Mouse (Mus musculus): ENCODE data around the gene Prkn. TPM values are rescaled to one million over a fixed set of nuclear protein-coding genes. Genes with fewer than 3 reads are reported as not detected.

Gene Prkn
- polyA plus RNA-seq, 1 experiment from 2014 or later: 2.8 TPM

- H3K36me3 ChIP-seq (ENCODE audit: insufficient read depth, low read length): no peaks in the 10 kb centered on the region
- no peaks in the 10 kb centered on the region for H3K9me3 ChIP-seq (ENCODE audit: low read length)
- WGBS: 20% methylated on average over 8 of the region's 8 CpGs
- no peak for ATAC-seq (ENCODE audit: low FRiP score, low TSS enrichment)
- no peak overlapping the region for H3K27ac ChIP-seq (ENCODE audit: low read length)
- peaks cover 4% of the 10 kb centered on the region; the same call in 1 of the 2 replicates for H3K4me1 ChIP-seq (ENCODE audit: insufficient read depth, low read length)
- H3K4me3 ChIP-seq (ENCODE audit: low read length): no peak overlapping the region
- H3K27me3 ChIP-seq (ENCODE audit: insufficient read depth, low read length): no peaks in the 10 kb centered on the region
- H3K9ac ChIP-seq (replicated peaks; ENCODE audit: low read length): no peak overlapping the region
- H3K4me2 ChIP-seq (replicated peaks; ENCODE audit: low read depth, low read length): no peak overlapping the region
Observed at GRCm38 (mm10) chr17:11514032-11514761, 674.0 kb downstream of the Prkn start.

DNA sequence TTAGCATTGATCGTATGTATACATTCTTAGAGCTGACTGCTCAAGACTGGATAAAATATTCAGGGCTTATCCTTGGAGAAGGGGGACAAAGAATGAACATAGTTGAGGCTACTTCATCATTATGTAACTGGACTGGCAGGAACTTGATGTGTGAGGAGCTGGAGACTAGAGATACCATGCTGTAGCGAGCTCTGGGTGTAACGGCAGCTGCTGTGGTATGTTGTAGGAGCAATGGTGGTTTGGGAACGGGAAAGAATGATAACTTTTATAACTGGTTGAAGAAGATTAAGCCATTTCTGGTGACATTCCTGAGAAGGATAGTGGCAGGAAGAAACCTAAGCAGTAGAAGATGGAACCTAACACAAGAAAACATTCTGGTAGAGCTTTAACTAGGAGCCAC lies 675.4 kb downstream of the Prkn start:
- peaks cover 4% of the 10 kb centered on the region; the same call in 1 of the 2 replicates for H3K4me1 ChIP-seq (ENCODE audit: insufficient read depth, low read length)
- H3K27me3 ChIP-seq (ENCODE audit: insufficient read depth, low read length): no peaks in the 10 kb centered on the region
- no peak overlapping the region for H3K9ac ChIP-seq (replicated peaks; ENCODE audit: low read length)
- no peaks in the 10 kb centered on the region for H3K36me3 ChIP-seq (ENCODE audit: insufficient read depth, low read length)
- H3K9me3 ChIP-seq (ENCODE audit: low read length): no peaks in the 10 kb centered on the region
- H3K4me3 ChIP-seq (ENCODE audit: low read length): no peak overlapping the region
- H3K4me2 ChIP-seq (replicated peaks; ENCODE audit: low read depth, low read length): no peak overlapping the region
- H3K27ac ChIP-seq (ENCODE audit: low read length): no peak overlapping the region
- 92% methylated on average over 4 of the region's 4 CpGs for WGBS
- ATAC-seq (ENCODE audit: low FRiP score, low TSS enrichment): no peak

DNA sequence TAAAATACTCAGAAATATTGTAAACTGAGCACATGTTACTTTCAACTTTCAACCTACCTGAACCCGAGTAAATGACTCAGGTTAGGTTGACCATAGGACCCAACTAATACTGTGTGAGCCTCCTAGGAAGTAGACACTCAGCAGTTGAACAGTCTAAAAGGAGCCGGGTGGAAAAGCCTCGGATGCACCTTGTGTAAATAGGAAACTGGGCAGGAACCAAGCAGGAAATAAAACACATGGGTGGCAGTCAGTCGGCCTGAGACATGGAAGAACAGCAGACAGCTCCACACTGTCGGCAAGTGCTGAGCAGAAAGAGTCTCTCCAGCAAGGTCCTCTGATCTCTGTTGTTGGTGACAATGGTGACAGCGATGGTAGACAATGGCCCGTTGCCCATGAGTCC lies 676.0 kb downstream of the Prkn start:
- 85% methylated on average over 7 of the region's 7 CpGs for WGBS
- Histone ChIP-seq H3K27me3 (ENCODE audit: insufficient read depth, low read length) (no peaks in the 10 kb centered on the region), H3K9ac (replicated peaks; ENCODE audit: low read length) (no peak overlapping the region), H3K9me3 (ENCODE audit: low read length) (no peaks in the 10 kb centered on the region), H3K4me1 (ENCODE audit: insufficient read depth, low read length) (peaks cover 4% of the 10 kb centered on the region; the same call in 1 of the 2 replicates), H3K27ac (ENCODE audit: low read length) (no peak overlapping the region), H3K4me3 (ENCODE audit: low read length) (no peak overlapping the region), H3K4me2 (replicated peaks; ENCODE audit: low read depth, low read length) (no peak overlapping the region), H3K36me3 (ENCODE audit: insufficient read depth, low read length) (no peaks in the 10 kb centered on the region)
- no peak for ATAC-seq (ENCODE audit: low FRiP score, low TSS enrichment)

DNA sequence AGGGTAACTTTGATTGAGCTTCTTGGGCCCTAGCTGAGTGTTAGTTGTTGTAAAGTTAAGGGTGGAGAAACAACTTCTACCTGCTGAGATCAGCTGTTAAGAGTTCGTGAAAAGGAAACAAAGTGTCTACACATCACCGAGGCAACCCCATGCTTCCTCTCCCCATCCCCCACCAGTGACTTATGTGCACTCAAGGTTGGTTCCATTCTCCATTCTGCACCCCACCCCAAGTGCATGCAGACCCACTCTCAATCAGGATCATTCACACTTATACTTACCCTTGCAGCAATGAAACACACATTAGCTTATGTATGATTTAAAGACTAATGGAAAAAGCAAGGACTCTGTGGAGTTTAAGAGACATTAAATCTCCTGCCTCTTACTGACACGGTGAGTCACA lies 691.9 kb downstream of the Prkn start:
- Histone ChIP-seq H3K9ac (replicated peaks; ENCODE audit: low read length) (no peak overlapping the region), H3K27ac (ENCODE audit: low read length) (no peak overlapping the region), H3K4me1 (ENCODE audit: insufficient read depth, low read length) (no peaks in the 10 kb centered on the region), H3K27me3 (ENCODE audit: insufficient read depth, low read length) (no peaks in the 10 kb centered on the region), H3K4me2 (replicated peaks; ENCODE audit: low read depth, low read length) (no peak overlapping the region), H3K4me3 (ENCODE audit: low read length) (no peak overlapping the region), H3K36me3 (ENCODE audit: insufficient read depth, low read length) (no peaks in the 10 kb centered on the region), H3K9me3 (ENCODE audit: low read length) (no peaks in the 10 kb centered on the region)
- no peak for ATAC-seq (ENCODE audit: low FRiP score, low TSS enrichment)
- 46% methylated on average over 3 of the region's 3 CpGs for WGBS

- WGBS: 84% methylated on average over 2 of the region's 2 CpGs
- H3K27ac ChIP-seq (ENCODE audit: low read length): no peak overlapping the region
- H3K9ac ChIP-seq (replicated peaks; ENCODE audit: low read length): no peak overlapping the region
- H3K4me3 ChIP-seq (ENCODE audit: low read length): no peak overlapping the region
- no peak overlapping the region for H3K4me2 ChIP-seq (replicated peaks; ENCODE audit: low read depth, low read length)
- no peaks in the 10 kb centered on the region for H3K36me3 ChIP-seq (ENCODE audit: insufficient read depth, low read length)
- ATAC-seq (ENCODE audit: low FRiP score, low TSS enrichment): no peak
- H3K9me3 ChIP-seq (ENCODE audit: low read length): no peaks in the 10 kb centered on the region
- no peaks in the 10 kb centered on the region for H3K27me3 ChIP-seq (ENCODE audit: insufficient read depth, low read length)
- H3K4me1 ChIP-seq (ENCODE audit: insufficient read depth, low read length): no peaks in the 10 kb centered on the region
Observed at GRCm38 (mm10) chr17:11532748-11533147, 692.6 kb downstream of the Prkn start.

GRCm38 (mm10) chr17:11533835-11534234 lies 693.7 kb downstream of the Prkn start:
- Histone ChIP-seq H3K4me1 (ENCODE audit: insufficient read depth, low read length) (no peaks in the 10 kb centered on the region), H3K27ac (ENCODE audit: low read length) (no peak overlapping the region), H3K9me3 (ENCODE audit: low read length) (no peaks in the 10 kb centered on the region), H3K36me3 (ENCODE audit: insufficient read depth, low read length) (no peaks in the 10 kb centered on the region), H3K27me3 (ENCODE audit: insufficient read depth, low read length) (no peaks in the 10 kb centered on the region), H3K9ac (replicated peaks; ENCODE audit: low read length) (no peak overlapping the region), H3K4me3 (ENCODE audit: low read length) (no peak overlapping the region), H3K4me2 (replicated peaks; ENCODE audit: low read depth, low read length) (no peak overlapping the region)
- no peak for ATAC-seq (ENCODE audit: low FRiP score, low TSS enrichment)
- WGBS: 72% methylated on average over 1 of the region's 1 CpGs

DNA sequence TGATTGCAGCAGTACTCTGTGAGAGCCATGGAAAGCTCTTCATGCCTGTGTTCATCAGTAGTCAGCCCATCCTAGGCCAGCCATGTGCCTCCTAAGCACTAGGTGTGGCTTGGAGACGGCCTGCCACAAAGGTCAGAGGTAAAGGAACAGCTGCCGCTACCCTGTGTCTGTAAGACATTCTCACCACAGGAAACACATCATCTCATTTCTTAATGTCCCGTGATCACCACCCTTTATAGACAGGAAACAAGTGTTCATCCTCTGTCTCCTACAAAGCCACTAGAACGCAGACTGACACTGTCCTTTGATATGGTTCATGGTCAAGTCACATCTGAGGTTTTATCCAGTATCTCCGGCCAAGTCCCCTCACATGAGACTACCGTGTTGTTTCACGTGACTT lies 698.6 kb downstream of the Prkn start:
- no peak for ATAC-seq (ENCODE audit: low FRiP score, low TSS enrichment)
- Histone ChIP-seq H3K9me3 (ENCODE audit: low read length) (no peaks in the 10 kb centered on the region), H3K27ac (ENCODE audit: low read length) (no peak overlapping the region), H3K4me1 (ENCODE audit: insufficient read depth, low read length) (no peaks in the 10 kb centered on the region), H3K4me3 (ENCODE audit: low read length) (no peak overlapping the region), H3K27me3 (ENCODE audit: insufficient read depth, low read length) (no peaks in the 10 kb centered on the region), H3K36me3 (ENCODE audit: insufficient read depth, low read length) (no peaks in the 10 kb centered on the region), H3K4me2 (replicated peaks; ENCODE audit: low read depth, low read length) (no peak overlapping the region), H3K9ac (replicated peaks; ENCODE audit: low read length) (no peak overlapping the region)
- WGBS: 82% methylated on average over 7 of the region's 7 CpGs

GRCm38 (mm10) chr17:11541928-11542623 lies 701.9 kb downstream of the Prkn start:
- Histone ChIP-seq H3K4me2 (replicated peaks; ENCODE audit: low read depth, low read length) (no peak overlapping the region), H3K9ac (replicated peaks; ENCODE audit: low read length) (no peak overlapping the region), H3K36me3 (ENCODE audit: insufficient read depth, low read length) (no peaks in the 10 kb centered on the region), H3K4me3 (ENCODE audit: low read length) (no peak overlapping the region), H3K9me3 (ENCODE audit: low read length) (no peaks in the 10 kb centered on the region), H3K4me1 (ENCODE audit: insufficient read depth, low read length) (no peaks in the 10 kb centered on the region), H3K27ac (ENCODE audit: low read length) (no peak overlapping the region), H3K27me3 (ENCODE audit: insufficient read depth, low read length) (no peaks in the 10 kb centered on the region)
- ATAC-seq (ENCODE audit: low FRiP score, low TSS enrichment): no peak
- WGBS: 60% methylated on average over 4 of the region's 4 CpGs

GRCm38 (mm10) chr17:11550562-11550961 lies 710.4 kb downstream of the Prkn start:
- no peaks in the 10 kb centered on the region for H3K4me1 ChIP-seq (ENCODE audit: insufficient read depth, low read length)
- H3K27ac ChIP-seq (ENCODE audit: low read length): no peak overlapping the region
- no peak for ATAC-seq (ENCODE audit: low FRiP score, low TSS enrichment)
- H3K9me3 ChIP-seq (ENCODE audit: low read length): no peaks in the 10 kb centered on the region
- no peak overlapping the region for H3K4me2 ChIP-seq (replicated peaks; ENCODE audit: low read depth, low read length)
- no peaks in the 10 kb centered on the region for H3K36me3 ChIP-seq (ENCODE audit: insufficient read depth, low read length)
- no peak overlapping the region for H3K9ac ChIP-seq (replicated peaks; ENCODE audit: low read length)
- 84% methylated on average over 5 of the region's 5 CpGs for WGBS
- no peaks in the 10 kb centered on the region for H3K27me3 ChIP-seq (ENCODE audit: insufficient read depth, low read length)
- H3K4me3 ChIP-seq (ENCODE audit: low read length): no peak overlapping the region

GRCm38 (mm10) chr17:11565681-11566080 lies 725.5 kb downstream of the Prkn start:
- WGBS: 76% methylated on average over 6 of the region's 6 CpGs

More at GRCm38 (mm10) chr17:11565681-11566080, 725.5 kb downstream of the Prkn start:
- Histone ChIP-seq H3K4me3 (ENCODE audit: low read length) (no peak overlapping the region), H3K9ac (replicated peaks; ENCODE audit: low read length) (no peak overlapping the region), H3K27ac (ENCODE audit: low read length) (no peak overlapping the region), H3K9me3 (ENCODE audit: low read length) (no peaks in the 10 kb centered on the region), H3K36me3 (ENCODE audit: insufficient read depth, low read length) (no peaks in the 10 kb centered on the region), H3K27me3 (ENCODE audit: insufficient read depth, low read length) (no peaks in the 10 kb centered on the region), H3K4me1 (ENCODE audit: insufficient read depth, low read length) (no peaks in the 10 kb centered on the region), H3K4me2 (replicated peaks; ENCODE audit: low read depth, low read length) (no peak overlapping the region)
- no peak for ATAC-seq (ENCODE audit: low FRiP score, low TSS enrichment)

Measured in kidney, embryonic 16.5 days (tissue).